Mouse (Mus musculus): ENCODE measurements around the gene Add3. TPM values are rescaled to one million over a fixed set of nuclear protein-coding genes. Genes with fewer than 3 reads are reported as not detected.

Add3 gene
- total RNA-seq, 2 experiments from 2014 or later = 89.0 to 102 TPM

DNA sequence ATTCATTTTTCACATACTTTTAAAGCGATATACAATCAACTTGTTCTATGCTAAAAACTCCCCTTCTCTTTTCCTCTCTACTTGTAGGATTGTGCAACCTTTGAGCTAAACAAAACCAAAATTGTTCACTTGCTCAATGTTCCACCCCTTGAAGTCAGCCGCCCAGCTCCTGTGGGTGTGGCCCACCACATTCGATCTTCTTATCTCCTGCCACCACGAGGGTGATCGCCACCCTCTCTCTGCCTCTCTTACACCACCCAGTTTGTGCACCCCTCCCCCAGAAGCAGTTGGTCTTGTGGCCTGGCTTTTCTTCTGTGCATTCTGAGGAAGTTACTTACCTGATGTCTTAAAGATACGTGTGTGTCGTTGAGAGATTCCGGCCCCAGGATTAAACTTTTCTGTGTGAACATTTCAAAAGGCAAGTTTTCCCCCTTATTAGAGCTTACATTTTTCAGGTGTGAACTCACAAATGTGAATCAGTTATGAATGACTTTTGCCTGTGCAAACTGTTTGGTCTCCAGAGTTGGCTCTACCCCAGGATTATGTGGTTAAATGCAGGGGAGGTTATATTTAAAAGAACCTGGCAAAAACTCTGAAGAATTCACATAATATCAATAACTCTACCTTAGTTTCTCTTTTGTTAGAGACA is 45.4 kb downstream of the Add3 start:
- intact Hi-C loops (cut with DNase I) = no loop called here
- DNase-seq (ENCODE audit: low spot score in 2 of 2) = no peak

- no peak for DNase-seq (ENCODE audit: low spot score in 2 of 2)
- intact Hi-C loops (cut with DNase I) = no loop called here
Measured at GRCm38 (mm10) chr19:53186456-53186855, 46.2 kb downstream of the Add3 start.

- intact Hi-C loops (cut with DNase I) = no loop called here
- DNase-seq (ENCODE audit: low spot score in 2 of 2) = no peak
Measured at GRCm38 (mm10) chr19:53187533-53187932, 47.3 kb downstream of the Add3 start.

- no peak for DNase-seq (ENCODE audit: low spot score in 2 of 2)
- intact Hi-C loops (cut with DNase I) = no loop called here
Measured at GRCm38 (mm10) chr19:53188186-53188585, 47.9 kb downstream of the Add3 start.

- DNase-seq (ENCODE audit: low spot score in 2 of 2) = no peak
- intact Hi-C loops (cut with DNase I) = no loop called here
Measured at GRCm38 (mm10) chr19:53188724-53189220, 48.5 kb downstream of the Add3 start.

DNA sequence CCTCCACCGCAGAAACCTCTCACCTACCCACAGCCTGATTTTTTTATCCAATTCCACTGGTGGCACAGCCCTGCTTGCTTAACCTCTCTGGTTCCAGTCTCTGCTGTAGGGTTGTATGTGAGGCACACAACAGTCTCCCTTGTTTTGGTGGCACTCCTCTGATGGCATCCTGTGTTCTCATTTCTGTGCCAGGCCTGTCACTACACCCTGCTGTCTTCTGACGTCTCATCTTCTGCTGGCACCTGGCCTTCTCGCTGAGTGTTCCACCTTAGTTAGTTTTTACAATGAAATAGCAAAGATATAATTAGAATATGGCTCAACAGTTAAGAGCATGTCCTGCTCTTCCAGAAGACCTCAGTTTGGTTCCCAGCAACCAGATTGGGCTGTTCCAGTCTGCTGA is 49.5 kb downstream of the Add3 start:
- no peak for DNase-seq (ENCODE audit: low spot score in 2 of 2)
- intact Hi-C loops (cut with DNase I) = no loop called here

DNA sequence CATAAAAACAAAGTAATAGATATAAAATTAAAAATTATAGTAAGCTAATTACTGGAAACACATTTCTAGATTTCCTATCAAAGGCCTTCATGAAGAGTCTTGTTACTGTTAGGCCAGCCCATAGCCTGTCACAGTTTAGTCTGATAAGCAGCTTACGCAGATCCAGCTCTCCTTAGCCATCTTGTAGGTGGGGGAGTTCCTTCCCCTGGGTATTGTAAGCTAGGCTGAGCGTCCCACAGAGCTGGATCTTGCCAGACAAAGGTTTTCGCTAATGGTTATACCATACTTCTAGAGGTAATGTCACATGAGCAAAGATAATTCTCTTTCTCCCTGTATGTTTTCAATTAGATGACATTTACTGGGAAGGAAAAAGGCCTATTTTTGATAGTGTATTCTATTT is 50.0 kb downstream of the Add3 start:
- intact Hi-C loops (cut with DNase I) = no loop called here
- no peak for DNase-seq (ENCODE audit: low spot score in 2 of 2)

DNA sequence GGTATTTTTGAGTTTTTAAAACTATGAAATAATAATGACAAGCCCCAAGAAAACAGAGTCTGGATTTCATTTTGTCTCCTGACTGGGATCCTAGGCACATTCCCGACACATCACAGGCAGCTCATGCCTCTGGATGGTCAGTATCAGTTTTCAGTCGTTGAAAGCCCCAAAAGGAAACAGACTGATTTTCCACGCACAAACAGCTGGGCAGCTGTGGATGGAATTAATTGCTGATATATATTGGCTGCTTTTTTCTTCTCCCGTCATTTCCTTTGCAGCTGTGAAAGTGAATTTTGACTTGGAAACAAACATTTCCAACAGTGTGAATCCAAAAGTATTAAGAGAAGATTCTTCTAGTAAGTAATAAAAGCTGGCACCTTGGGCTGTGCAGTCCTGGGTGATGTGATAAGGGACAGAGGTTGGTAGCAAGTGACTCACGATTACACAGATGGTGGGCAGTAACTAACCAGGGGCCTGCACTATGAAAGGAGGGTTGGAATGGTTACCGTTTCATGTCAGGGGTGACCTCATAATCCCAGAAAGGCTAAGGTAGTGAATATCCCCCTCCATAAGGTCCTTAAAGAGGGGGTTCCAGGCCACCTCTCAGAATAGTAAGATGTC is 51.7 kb downstream of the Add3 start:
- intact Hi-C loops (cut with DNase I) = no loop called here
- no peak for DNase-seq (ENCODE audit: low spot score in 2 of 2)

GRCm38 (mm10) chr19:53193190-53193589 is 52.9 kb downstream of the Add3 start:
- intact Hi-C loops (cut with DNase I) = no loop called here
- DNase-seq (ENCODE audit: low spot score in 2 of 2) = no peak

DNA sequence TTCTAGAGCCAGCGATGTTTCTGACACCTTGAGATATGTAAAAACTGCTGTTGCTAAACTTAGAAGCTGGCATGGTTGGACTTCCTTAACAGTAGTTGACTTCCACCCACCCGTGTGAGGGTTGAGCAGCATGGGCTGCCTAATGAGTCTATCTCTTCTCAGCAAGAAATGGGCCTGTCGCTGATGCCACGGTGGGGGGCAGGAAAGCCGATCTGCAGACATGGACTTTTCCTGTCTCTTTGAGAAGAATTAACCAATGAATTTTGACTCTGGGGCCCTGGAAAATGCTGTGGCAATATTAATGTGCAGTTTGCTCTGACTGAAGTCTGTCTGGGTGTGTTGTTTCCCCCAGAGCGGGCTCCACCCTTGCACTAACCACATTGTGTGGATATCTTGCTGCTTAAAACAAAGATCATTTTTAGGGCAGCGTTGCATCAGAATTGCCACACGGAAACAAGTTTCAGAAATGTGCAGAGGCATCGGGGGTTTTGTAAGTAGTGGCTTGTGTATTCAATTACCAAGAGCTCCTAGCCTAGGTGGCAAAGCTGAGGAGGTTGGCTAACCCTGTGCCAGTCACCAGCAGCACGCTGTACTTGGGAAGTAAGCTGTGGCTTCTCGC is 53.8 kb downstream of the Add3 start:
- intact Hi-C loops (cut with DNase I) = no loop called here
- no peak for DNase-seq (ENCODE audit: low spot score in 2 of 2)

- no peak for DNase-seq (ENCODE audit: low spot score in 2 of 2)
- intact Hi-C loops (cut with DNase I) = no loop called here
Measured at GRCm38 (mm10) chr19:53194751-53195520, 54.7 kb downstream of the Add3 start.

GRCm38 (mm10) chr19:53196961-53197360 is 56.7 kb downstream of the Add3 start:
- intact Hi-C loops (cut with DNase I) = no loop called here
- no peak for DNase-seq (ENCODE audit: low spot score in 2 of 2)

- intact Hi-C loops (cut with DNase I) = no loop called here
Measured at GRCm38 (mm10) chr19:53197766-53198165, 57.5 kb downstream of the Add3 start.

GRCm38 (mm10) chr19:53198706-53199572 is 58.7 kb downstream of the Add3 start:
- intact Hi-C loops (cut with DNase I) = no loop called here

More at GRCm38 (mm10) chr19:53197766-53198165, 57.5 kb downstream of the Add3 start:
- DNase-seq (ENCODE audit: low spot score in 2 of 2) = no peak

DNA sequence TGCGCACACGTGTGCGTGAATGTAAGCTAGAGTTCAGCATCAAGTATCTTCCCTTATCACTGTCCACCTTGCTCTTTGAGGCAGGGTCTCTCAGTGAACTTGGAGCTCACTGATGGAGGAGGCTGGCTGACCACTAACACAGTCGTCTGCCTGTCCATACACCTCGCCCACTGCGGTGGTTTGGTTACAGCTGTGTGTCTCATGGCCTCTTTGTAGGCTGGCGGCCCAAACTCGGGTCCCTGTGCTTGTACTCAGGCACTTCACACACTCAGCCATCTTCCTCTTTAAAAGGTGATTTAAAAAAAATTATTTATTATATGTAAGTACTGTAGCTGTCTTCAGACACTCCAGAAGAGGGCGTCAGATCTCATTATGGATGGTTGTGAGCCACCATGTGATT is 59.5 kb downstream of the Add3 start:
- no peak for DNase-seq (ENCODE audit: low spot score in 2 of 2)
- intact Hi-C loops (cut with DNase I) = no loop called here

More at GRCm38 (mm10) chr19:53198706-53199572, 58.7 kb downstream of the Add3 start:
- no peak for DNase-seq (ENCODE audit: low spot score in 2 of 2)

DNA sequence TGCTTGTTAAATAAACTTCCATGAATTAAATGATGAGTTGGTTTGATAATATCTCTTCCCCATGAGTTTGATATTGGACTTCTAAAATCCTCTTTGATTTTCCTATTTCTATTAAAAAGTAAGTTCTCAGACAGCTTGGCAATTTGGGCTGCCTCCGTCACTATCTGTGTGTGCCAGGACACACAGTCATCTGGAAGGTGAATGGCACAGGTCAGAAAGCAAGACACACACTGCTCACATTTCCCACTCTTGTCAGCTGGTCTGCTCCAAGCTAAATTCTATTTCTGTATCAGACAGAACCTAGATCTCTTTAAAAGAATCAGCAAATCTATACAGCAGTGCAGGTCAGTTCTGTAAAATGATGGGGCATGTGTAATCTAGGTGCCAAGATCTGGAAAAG is 61.9 kb downstream of the Add3 start:
- DNase-seq (ENCODE audit: low spot score in 2 of 2) = no peak
- intact Hi-C loops (cut with DNase I) = no loop called here

- no peak for DNase-seq (ENCODE audit: low spot score in 2 of 2)
- intact Hi-C loops (cut with DNase I) = no loop called here
Measured at GRCm38 (mm10) chr19:53206986-53207385, 66.7 kb downstream of the Add3 start.

GRCm38 (mm10) chr19:53208830-53209229 is 68.6 kb downstream of the Add3 start:
- no peak for DNase-seq (ENCODE audit: low spot score in 2 of 2)
- intact Hi-C loops (cut with DNase I) = no loop called here

DNA sequence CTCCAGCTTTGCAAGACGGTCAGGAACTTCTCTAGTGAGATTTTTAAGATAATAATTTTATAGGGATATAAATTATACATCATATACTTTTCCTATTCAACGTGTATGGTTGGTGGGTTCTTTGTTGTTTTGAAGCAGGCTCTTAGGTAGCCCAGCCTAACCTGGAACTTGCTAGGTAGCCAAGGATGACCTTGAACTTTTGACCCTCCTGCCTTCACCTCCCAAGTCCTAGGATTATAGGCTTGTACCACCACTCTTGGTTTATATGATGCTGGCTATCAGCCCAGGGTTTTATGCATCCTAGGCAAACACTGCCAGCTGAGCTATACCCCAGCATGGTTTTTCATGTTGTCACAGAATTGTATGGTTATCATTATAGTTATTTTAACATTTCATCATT is 70.0 kb downstream of the Add3 start:
- intact Hi-C loops (cut with DNase I) = no loop called here
- no peak for DNase-seq (ENCODE audit: low spot score in 2 of 2)

Measured in left cerebral cortex, postnatal 14 days (tissue).